Mouse (Mus musculus) embryonic fibroblast, embryonic 13.5 days (primary cell): ENCODE measurements around the gene Zc3h12c.

ENCODE experiments used
- CTCF ChIP-seq: IDR thresholded peaks from 2 replicates; pipeline ENCODE4 v1.5.1; 2011; ENCODE audit warnings: mild to moderate bottlenecking, control low read depth, low read length, moderate library complexity, borderline replicate concordance; ENCODE audit not compliant: insufficient read depth
- POLR2A ChIP-seq: IDR thresholded peaks from 2 replicates; pipeline ENCODE4 v1.6.1; 2011; ENCODE audit warnings: low read depth, mild to moderate bottlenecking, control low read depth, low read length, moderate library complexity

GRCm38 (mm10) chr9:52076089-52076488 is 92.3 kb downstream of the Zc3h12c start:
- TF ChIP-seq CTCF (no peak), POLR2A (no peak)
